Mouse (Mus musculus): Measurements from ENCODE around the gene Aes.

Aes gene

GRCm38 (mm10) chr10:81559163-81559626 is at the start of gene Aes:
Gene Aes (plus strand): TSS chr10:81559488.
- DNase-seq = peak; percentile 81 to 90

- DNase-seq = no peak
These were observed 49.0 kb upstream of the Aes start for GRCm38 (mm10) chr10:81510246-81510810.

GRCm38 (mm10) chr10:81513798-81514197 is 45.5 kb upstream of the Aes start:
- DNase-seq = no peak

- DNase-seq = no peak
These were observed 42.1 kb upstream of the Aes start for GRCm38 (mm10) chr10:81517227-81517626.

- DNase-seq = peak; percentile 72 to 76
These were observed 40.7 kb upstream of the Aes start for GRCm38 (mm10) chr10:81518546-81518945.

GRCm38 (mm10) chr10:81519227-81519977 is 39.9 kb upstream of the Aes start:
- DNase-seq = no peak

- no peak for DNase-seq
These were observed 39.3 kb upstream of the Aes start for GRCm38 (mm10) chr10:81519978-81520365.

- DNase-seq = no peak
These were observed 36.1 kb upstream of the Aes start for GRCm38 (mm10) chr10:81523142-81523541.

- DNase-seq = no peak
These were observed 35.7 kb upstream of the Aes start for GRCm38 (mm10) chr10:81523570-81523969.

GRCm38 (mm10) chr10:81524051-81524605 is 35.2 kb upstream of the Aes start, which contains the start of gene Gna15:
Gene Gna15 (minus strand): TSS chr10:81524225.
- DNase-seq = no peak

GRCm38 (mm10) chr10:81525017-81525694 is 34.1 kb upstream of the Aes start:
- no peak for DNase-seq

GRCm38 (mm10) chr10:81526779-81527178 is 32.5 kb upstream of the Aes start:
- DNase-seq = peak; percentile 67 to 70

GRCm38 (mm10) chr10:81534826-81535225 is 24.5 kb upstream of the Aes start:
- DNase-seq = no peak

- peak in 1 of 2 experiments; percentile 40 for DNase-seq
These were observed 22.6 kb upstream of the Aes start for GRCm38 (mm10) chr10:81536734-81537133.

- no peak for DNase-seq
These were observed 21.9 kb upstream of the Aes start for GRCm38 (mm10) chr10:81537429-81537828.

GRCm38 (mm10) chr10:81538321-81539048 is 20.8 kb upstream of the Aes start:
- DNase-seq = no peak

GRCm38 (mm10) chr10:81541363-81541762 is 17.9 kb upstream of the Aes start:
- no peak for DNase-seq

GRCm38 (mm10) chr10:81541803-81542202 is 17.5 kb upstream of the Aes start:
- no peak for DNase-seq

- DNase-seq = no peak
These were observed 16.4 kb upstream of the Aes start for GRCm38 (mm10) chr10:81542727-81543460.

GRCm38 (mm10) chr10:81543633-81544032 is 15.7 kb upstream of the Aes start:
- DNase-seq = no peak

GRCm38 (mm10) chr10:81544296-81545160 is 14.8 kb upstream of the Aes start:
- DNase-seq = peak in 1 of 2 experiments; percentile 39
